Mouse (Mus musculus): ENCODE results near the gene Hpn.

Gene Hpn

DNA sequence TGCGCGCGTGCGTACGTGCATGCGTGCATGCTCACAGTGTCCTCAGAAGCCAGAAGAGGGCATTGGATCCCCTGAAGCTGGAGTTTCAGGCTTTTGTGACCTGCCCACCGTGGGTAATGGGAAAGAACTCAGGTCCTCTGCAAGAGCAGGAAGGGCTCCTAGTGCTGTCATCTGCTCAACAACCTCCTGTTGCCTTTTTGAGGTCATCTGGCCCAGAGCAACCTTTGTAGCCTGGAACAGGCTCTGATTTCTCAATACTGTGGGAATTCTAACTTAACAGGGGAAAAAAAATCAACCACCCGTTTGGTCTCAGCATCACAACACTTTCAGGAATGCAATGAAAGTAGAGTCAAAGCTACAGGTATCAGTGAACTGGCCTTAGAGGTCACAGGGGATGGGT lies 35.4 kb downstream of the Hpn start:
- Histone ChIP-seq H3K27me3 (ENCODE audit: insufficient read depth, low read length) (peaks cover 4% of the 10 kb centered on the region; the same call in 1 of the 2 replicates), H3K4me3 (replicated peaks; ENCODE audit: low read length) (no peak overlapping the region), H3K9me3 (ENCODE audit: low read length) (0 out of 2 replicates have a peak, but pooled peaks cover 3% of the 10 kb centered on the region), H3K36me3 (ENCODE audit: insufficient read depth, low read length) (no peaks in the 10 kb centered on the region), H3K4me1 (replicated peaks; ENCODE audit: low read depth, low read length) (peaks cover 33% of the 10 kb centered on the region)
- TF ChIP-seq CTCF (conservative IDR thresholded peaks at IDR 0.05; ENCODE audit: low read length): no peak
- no peak for TF ChIP-seq NANOG (IDR thresholded peaks at IDR 0.05; ENCODE audit: borderline replicate concordance, low read length)
- TF ChIP-seq POU5F1 (IDR thresholded peaks at IDR 0.05; ENCODE audit: borderline replicate concordance, low read length): no peak

DNA sequence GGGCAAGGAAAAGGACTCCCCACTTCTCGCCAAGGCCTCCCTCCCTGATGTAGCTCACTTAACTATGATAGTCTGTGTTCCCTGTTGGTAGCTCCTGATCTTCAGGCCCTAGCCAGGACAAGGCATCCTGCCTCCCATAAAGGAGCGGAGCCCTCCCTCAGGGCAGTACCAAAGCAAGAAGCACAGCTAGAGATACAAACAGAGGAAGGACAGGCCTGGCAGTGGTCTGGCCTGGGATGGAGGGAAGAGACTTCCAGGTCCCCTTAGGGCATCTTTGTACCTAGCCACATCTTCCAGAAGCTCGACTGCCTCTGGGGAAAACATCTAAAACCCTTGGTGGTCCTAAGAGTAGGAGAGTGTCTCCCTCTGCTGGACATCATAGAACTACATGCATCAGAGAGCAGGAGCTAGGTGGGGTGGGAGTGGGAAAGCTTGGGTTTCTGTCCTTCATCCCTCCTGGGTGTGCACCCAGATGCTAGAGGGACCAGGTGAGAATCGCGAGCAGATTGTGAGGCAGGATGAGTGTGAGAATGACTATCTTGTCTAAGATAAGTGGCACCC lies 37.1 kb downstream of the Hpn start:
- Histone ChIP-seq H3K27me3 (ENCODE audit: insufficient read depth, low read length) (peaks cover 4% of the 10 kb centered on the region; the same call in 1 of the 2 replicates), H3K36me3 (ENCODE audit: insufficient read depth, low read length) (no peaks in the 10 kb centered on the region), H3K4me3 (replicated peaks; ENCODE audit: low read length) (no peak overlapping the region), H3K4me1 (replicated peaks; ENCODE audit: low read depth, low read length) (peaks cover 17% of the 10 kb centered on the region), H3K9me3 (ENCODE audit: low read length) (0 out of 2 replicates have a peak, but pooled peaks cover 3% of the 10 kb centered on the region)
- TF ChIP-seq CTCF (conservative IDR thresholded peaks at IDR 0.05; ENCODE audit: low read length): peak; percentile 45
- no peak for TF ChIP-seq NANOG (IDR thresholded peaks at IDR 0.05; ENCODE audit: borderline replicate concordance, low read length)
- no peak for TF ChIP-seq POU5F1 (IDR thresholded peaks at IDR 0.05; ENCODE audit: borderline replicate concordance, low read length)

DNA sequence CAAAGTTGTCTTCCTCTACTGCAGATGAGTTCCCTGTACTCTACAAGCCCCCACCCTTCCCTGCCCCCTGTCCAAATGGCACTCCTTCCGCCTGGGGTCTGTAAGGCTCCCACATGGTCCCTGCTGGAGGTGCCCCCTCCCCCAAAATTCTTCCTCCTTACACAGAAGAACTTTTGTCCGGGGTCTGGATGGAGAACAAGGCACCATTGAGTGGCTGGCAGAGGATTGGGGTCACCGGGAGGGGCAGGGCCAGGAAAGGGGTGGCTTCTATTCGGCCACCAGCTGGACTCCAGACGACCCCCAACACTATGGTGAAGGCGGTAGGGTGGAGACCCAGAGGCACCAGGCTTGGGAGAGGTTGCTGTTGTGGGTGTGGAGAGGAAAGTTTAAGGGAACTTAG lies 37.6 kb downstream of the Hpn start:
- H3K36me3 ChIP-seq (ENCODE audit: insufficient read depth, low read length): no peaks in the 10 kb centered on the region
- H3K9me3 ChIP-seq (ENCODE audit: low read length): 0 out of 2 replicates have a peak, but pooled peaks cover 3% of the 10 kb centered on the region
- peaks cover 18% of the 10 kb centered on the region for H3K4me1 ChIP-seq (replicated peaks; ENCODE audit: low read depth, low read length)
- TF ChIP-seq CTCF (conservative IDR thresholded peaks at IDR 0.05; ENCODE audit: low read length) (no peak), POU5F1 (IDR thresholded peaks at IDR 0.05; ENCODE audit: borderline replicate concordance, low read length) (no peak), NANOG (IDR thresholded peaks at IDR 0.05; ENCODE audit: borderline replicate concordance, low read length) (no peak)
- peaks cover 4% of the 10 kb centered on the region; the same call in 1 of the 2 replicates for H3K27me3 ChIP-seq (ENCODE audit: insufficient read depth, low read length)
- H3K4me3 ChIP-seq (replicated peaks; ENCODE audit: low read length): no peak overlapping the region

DNA sequence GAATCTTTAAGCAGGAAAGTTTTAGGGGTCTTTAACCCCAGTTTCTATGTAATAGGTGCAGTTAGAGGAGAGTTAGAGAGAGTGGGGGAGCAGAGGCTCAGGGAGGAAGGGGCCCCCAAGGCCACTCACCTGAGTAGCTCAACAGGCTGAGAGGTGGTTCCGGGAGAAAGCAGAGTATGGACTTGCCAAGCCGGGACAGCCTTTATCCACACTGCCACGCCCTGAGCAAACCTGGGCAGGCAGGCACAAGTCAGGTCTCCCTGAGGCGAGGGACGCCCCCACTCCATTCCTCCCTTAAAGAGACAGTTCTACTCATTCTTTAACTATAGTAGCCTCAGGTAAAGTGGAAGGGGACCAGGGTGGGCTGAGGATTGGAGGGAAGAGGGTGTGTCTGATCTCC lies 38.6 kb downstream of the Hpn start, which contains the start of gene Fxyd3:
Fxyd3 (minus strand) TSS at position 213 of the 400 bp plus-strand sequence.
- no peaks in the 10 kb centered on the region for H3K36me3 ChIP-seq (ENCODE audit: insufficient read depth, low read length)

DNA sequence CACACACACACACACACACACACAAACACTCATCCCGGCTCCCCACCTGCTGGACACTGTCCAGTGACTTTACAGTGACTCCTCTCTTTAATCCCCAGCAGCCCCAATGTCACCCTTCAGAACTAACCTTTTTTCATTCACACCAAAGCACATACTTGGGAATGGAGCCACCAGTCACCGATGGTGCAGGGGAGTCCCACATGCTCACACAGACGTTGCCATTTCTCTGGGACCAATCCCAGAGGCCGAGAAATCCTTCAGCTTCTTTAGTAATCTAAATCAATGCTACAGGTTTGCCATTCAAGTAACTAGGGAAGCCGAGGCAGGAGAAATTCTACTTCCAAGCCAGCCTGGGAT lies 40.4 kb downstream of the Hpn start:
- peaks cover 24% of the 10 kb centered on the region for H3K4me1 ChIP-seq (replicated peaks; ENCODE audit: low read depth, low read length)
- H3K27me3 ChIP-seq (ENCODE audit: insufficient read depth, low read length): peaks cover 7% of the 10 kb centered on the region
- H3K4me3 ChIP-seq (replicated peaks; ENCODE audit: low read length): no peak overlapping the region
- no peak for TF ChIP-seq NANOG (IDR thresholded peaks at IDR 0.05; ENCODE audit: borderline replicate concordance, low read length)
- no peaks in the 10 kb centered on the region for H3K9me3 ChIP-seq (ENCODE audit: low read length)
- no peaks in the 10 kb centered on the region for H3K36me3 ChIP-seq (ENCODE audit: insufficient read depth, low read length)

More for the DNA sequence above, 38.6 kb downstream of the Hpn start, which contains the start of gene Fxyd3:
- Histone ChIP-seq H3K9me3 (ENCODE audit: low read length) (0 out of 2 replicates have a peak, but pooled peaks cover 3% of the 10 kb centered on the region), H3K27me3 (ENCODE audit: insufficient read depth, low read length) (peaks cover 4% of the 10 kb centered on the region; the same call in 1 of the 2 replicates), H3K4me1 (replicated peaks; ENCODE audit: low read depth, low read length) (peaks cover 24% of the 10 kb centered on the region), H3K4me3 (replicated peaks; ENCODE audit: low read length) (no peak within 1 kb of the TSS)
- TF ChIP-seq CTCF (conservative IDR thresholded peaks at IDR 0.05; ENCODE audit: low read length) (no peak), NANOG (IDR thresholded peaks at IDR 0.05; ENCODE audit: borderline replicate concordance, low read length) (no peak), POU5F1 (IDR thresholded peaks at IDR 0.05; ENCODE audit: borderline replicate concordance, low read length) (no peak)

DNA sequence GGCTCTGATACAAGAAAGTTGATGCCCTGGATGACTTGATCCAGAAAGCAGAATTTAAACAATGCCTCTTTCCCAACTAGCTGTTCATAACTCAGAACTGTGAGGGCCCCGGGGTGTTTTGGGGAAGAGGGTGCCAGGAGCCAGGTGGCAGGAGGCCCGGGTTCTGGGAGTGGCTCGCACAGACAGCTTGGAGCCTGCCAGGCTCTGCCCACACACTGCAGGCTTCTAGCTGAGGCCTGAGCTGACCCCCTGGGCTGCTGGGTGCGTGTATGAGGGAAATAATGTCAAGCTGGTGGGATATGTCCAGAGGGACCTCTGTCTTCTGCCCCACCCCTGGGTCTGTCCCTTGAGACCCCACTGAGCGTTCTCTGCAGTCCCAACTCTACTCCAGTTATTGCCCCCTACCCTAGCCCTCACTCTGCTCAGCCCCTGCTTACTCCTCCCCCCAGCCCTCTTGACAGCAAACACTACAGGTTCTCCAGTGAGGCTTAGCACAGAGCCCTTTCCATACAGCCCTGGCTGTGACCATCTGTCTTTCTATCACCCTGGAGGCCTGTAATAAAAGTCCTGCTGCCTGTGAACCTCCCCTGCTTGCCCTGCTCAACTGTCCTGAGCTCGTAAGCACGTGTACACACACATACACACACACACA lies 40.9 kb downstream of the Hpn start:
- TF ChIP-seq CTCF (conservative IDR thresholded peaks at IDR 0.05; ENCODE audit: low read length): no peak
- no peak for TF ChIP-seq POU5F1 (IDR thresholded peaks at IDR 0.05; ENCODE audit: borderline replicate concordance, low read length)
- no peak for TF ChIP-seq NANOG (IDR thresholded peaks at IDR 0.05; ENCODE audit: borderline replicate concordance, low read length)
- Histone ChIP-seq H3K27me3 (ENCODE audit: insufficient read depth, low read length) (peaks cover 11% of the 10 kb centered on the region), H3K4me1 (replicated peaks; ENCODE audit: low read depth, low read length) (peaks cover 24% of the 10 kb centered on the region), H3K4me3 (replicated peaks; ENCODE audit: low read length) (no peak overlapping the region), H3K36me3 (ENCODE audit: insufficient read depth, low read length) (no peaks in the 10 kb centered on the region), H3K9me3 (ENCODE audit: low read length) (no peaks in the 10 kb centered on the region)

DNA sequence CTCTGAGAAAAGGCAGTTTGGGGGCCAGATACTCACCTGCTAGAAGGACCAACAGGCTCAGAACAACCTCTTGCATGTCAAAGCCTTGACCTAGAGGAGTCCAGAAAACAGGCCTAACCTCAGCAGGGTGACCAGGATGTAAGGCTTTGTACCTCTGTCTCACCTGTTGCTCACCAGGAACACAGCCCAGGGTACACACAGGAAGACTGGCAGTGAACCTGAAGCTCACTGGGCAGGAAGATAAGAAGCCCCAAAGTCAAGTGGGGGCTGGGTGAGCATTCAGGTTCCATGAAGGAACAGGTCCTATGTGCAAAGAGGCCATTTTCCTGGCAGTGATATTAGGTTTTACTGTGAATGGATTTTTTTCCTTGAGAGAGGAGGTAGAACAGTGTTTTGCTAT lies 41.5 kb downstream of the Hpn start:
- Histone ChIP-seq H3K27me3 (ENCODE audit: insufficient read depth, low read length) (peaks cover 18% of the 10 kb centered on the region), H3K4me3 (replicated peaks; ENCODE audit: low read length) (no peak overlapping the region), H3K36me3 (ENCODE audit: insufficient read depth, low read length) (no peaks in the 10 kb centered on the region), H3K4me1 (replicated peaks; ENCODE audit: low read depth, low read length) (peaks cover 24% of the 10 kb centered on the region), H3K9me3 (ENCODE audit: low read length) (no peaks in the 10 kb centered on the region)
- TF ChIP-seq POU5F1 (IDR thresholded peaks at IDR 0.05; ENCODE audit: borderline replicate concordance, low read length) (no peak), CTCF (conservative IDR thresholded peaks at IDR 0.05; ENCODE audit: low read length) (no peak), NANOG (IDR thresholded peaks at IDR 0.05; ENCODE audit: borderline replicate concordance, low read length) (no peak)

DNA sequence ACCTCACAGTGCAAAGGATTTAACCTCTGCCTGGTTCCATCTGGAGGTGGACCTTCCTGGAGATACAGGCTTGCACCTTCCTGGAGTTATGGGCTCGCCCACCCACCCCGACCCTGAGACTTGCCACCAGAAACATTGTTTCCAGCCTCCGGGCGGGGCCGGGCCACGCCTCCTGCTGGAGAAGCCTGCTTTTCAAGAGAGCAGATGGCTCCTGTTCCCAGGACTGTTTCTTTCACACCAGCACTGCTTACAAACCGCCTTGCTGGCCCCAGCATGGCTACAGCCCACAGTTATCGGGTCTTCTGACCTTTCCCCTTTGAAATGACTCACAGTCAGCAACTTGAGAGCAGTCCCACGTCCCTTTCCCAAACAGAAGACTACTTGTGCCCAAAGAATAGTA lies 42.8 kb downstream of the Hpn start:
- H3K4me1 ChIP-seq (replicated peaks; ENCODE audit: low read depth, low read length): peaks cover 24% of the 10 kb centered on the region
- no peak for TF ChIP-seq NANOG (IDR thresholded peaks at IDR 0.05; ENCODE audit: borderline replicate concordance, low read length)
- no peak for TF ChIP-seq CTCF (conservative IDR thresholded peaks at IDR 0.05; ENCODE audit: low read length)
- no peak for TF ChIP-seq POU5F1 (IDR thresholded peaks at IDR 0.05; ENCODE audit: borderline replicate concordance, low read length)
- H3K36me3 ChIP-seq (ENCODE audit: insufficient read depth, low read length): no peaks in the 10 kb centered on the region
- H3K27me3 ChIP-seq (ENCODE audit: insufficient read depth, low read length): peaks cover 27% of the 10 kb centered on the region
- no peak overlapping the region for H3K4me3 ChIP-seq (replicated peaks; ENCODE audit: low read length)
- no peaks in the 10 kb centered on the region for H3K9me3 ChIP-seq (ENCODE audit: low read length)
